Comparison of ENCODE assay signal across 9 mouse cellular contexts in the genomic region with DNA sequence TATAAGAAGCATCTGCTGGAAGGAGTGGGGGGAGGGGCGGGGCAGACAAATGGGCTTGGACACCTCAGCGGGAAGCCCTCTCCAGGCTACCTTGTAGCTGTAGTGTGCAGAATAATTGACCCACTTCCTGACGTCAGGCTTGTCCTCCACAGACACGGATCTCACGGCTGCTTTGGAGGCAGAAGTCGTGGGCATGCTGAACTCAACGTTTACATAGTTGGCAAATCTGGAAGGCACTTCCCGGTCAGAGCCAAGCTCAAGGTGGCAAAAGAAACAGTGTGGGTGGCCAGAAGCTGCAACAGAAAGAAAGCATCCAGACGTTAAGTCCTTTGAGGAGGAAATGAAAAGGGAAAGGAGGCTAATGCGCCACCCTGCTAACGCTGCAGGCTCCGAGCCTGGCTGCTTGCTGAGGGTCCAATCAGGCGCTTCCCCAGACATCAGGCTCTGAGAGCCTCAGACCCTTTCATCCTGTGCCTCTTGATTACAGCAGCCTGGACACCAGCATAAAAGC. TPM values are rescaled to one million over a fixed set of nuclear protein-coding genes. Genes with fewer than 3 reads are reported as not detected.
DNase-seq lines count a peak whose midpoint lies in the region; ATAC-seq lines count a peak whose summit lies in the region.
"Had no signal": no experiment of that assay in that cellular context is flagged by ENCODE, and none has a peak within 500 bp of the region (broad histone marks: within the 10 kb centered on the region; RNA-seq: fewer than 3 reads in every experiment).

No protein-coding gene starts in this region.

- 17% methylated on average over 13 of the region's 13 CpGs for WGBS in heart, embryonic 15.5 days
- WGBS in midbrain, embryonic 15.5 days = 5% methylated on average over 13 of the region's 13 CpGs

- H3K36me3 ChIP-seq in heart, embryonic 15.5 days = no peaks in the 10 kb centered on the region
- H3K36me3 ChIP-seq in midbrain, embryonic 15.5 days (replicated peaks) = no peaks in the 10 kb centered on the region

- peaks cover 19% of the 10 kb centered on the region for H3K4me1 ChIP-seq in heart, embryonic 15.5 days (replicated peaks)
- H3K4me1 ChIP-seq in midbrain, embryonic 15.5 days = peaks cover 15% of the 10 kb centered on the region

- peak overlapping the region; percentile 33 for H3K4me3 ChIP-seq in heart, embryonic 15.5 days
- H3K4me3 ChIP-seq in midbrain, embryonic 15.5 days = peak overlapping the region; percentile 25

- H3K4me2 ChIP-seq in heart, embryonic 15.5 days = peak overlapping the region; percentile 60
- H3K4me2 ChIP-seq in midbrain, embryonic 15.5 days = peak overlapping the region; percentile 52

- no peaks in the 10 kb centered on the region for H3K9me3 ChIP-seq in heart, embryonic 15.5 days (replicated peaks)
- no peaks in the 10 kb centered on the region for H3K9me3 ChIP-seq in midbrain, embryonic 15.5 days
- H3K9me3 ChIP-seq: G1E had no signal

- H3K27me3 ChIP-seq in heart, embryonic 15.5 days = 0 out of 2 replicates have a peak, but pooled peaks cover 2% of the 10 kb centered on the region
- H3K27me3 ChIP-seq in midbrain, embryonic 15.5 days (replicated peaks) = no peaks in the 10 kb centered on the region

- peak; percentile 19 to 30 for DNase-seq in layer of hippocampus, adult 8-10 months (ENCODE audit: low spot score in 2 of 2)
- no peak for DNase-seq in layer of hippocampus, adult 9-10 months (ENCODE audit: low spot score)
- DNase-seq in embryo, embryonic 10 days (ENCODE audit: low spot score) = peak; percentile 66
- peak; percentile 13 to 54 for DNase-seq in left cerebral cortex, adult 9 months (ENCODE audit: low spot score in 2 of 2)
- DNase-seq in urinary bladder, postnatal 36 days (ENCODE audit: low spot score in 2 of 2) = no peak

- peak overlapping the region; percentile 32; the same call in 1 of the 2 replicates for H3K9ac ChIP-seq in heart, embryonic 15.5 days
- H3K9ac ChIP-seq in midbrain, embryonic 15.5 days = peak overlapping the region; percentile 15; the same call in 1 of the 2 replicates

- no peak; the same call in 1 of the 2 replicates for ATAC-seq in heart, embryonic 15.5 days (replicated peaks; ENCODE audit: insufficient number of reproducible peaks, insufficient read depth, low FRiP score, low read depth)
- ATAC-seq in midbrain, embryonic 15.5 days (replicated peaks) = peak; percentile 75
- no peak for ATAC-seq in inflammation-experienced regulatory T-cells, adult 6 months

- H3K27ac ChIP-seq in heart, embryonic 15.5 days = no peak overlapping the region
- peak overlapping the region; percentile 35; the same call in 1 of the 2 replicates for H3K27ac ChIP-seq in midbrain, embryonic 15.5 days

RNA-seq across cellular contexts. Expression of gene Gtf2a1, which starts 51.4 kb away (rescaled TPM):
- 10 to 100 TPM; 51.2 to 64.0 (median 55.6) TPM for total RNA-seq in layer of hippocampus, adult 8-10 months (2022)
- 24.5 and 27.9 TPM in 2 replicates for polyA plus RNA-seq in heart, embryonic 15.5 days (2015; fragmentation: Nextera tagmentation; extraction: Ambion mirVana)
- 60.5 and 65.8 TPM in 2 replicates for polyA plus RNA-seq in midbrain, embryonic 15.5 days (2015; fragmentation: Nextera tagmentation; extraction: Ambion mirVana)
- polyA plus RNA-seq in inflammation-experienced regulatory T-cells, adult 6 months (2017; shearing (Covaris generic)) = 10 to 100 TPM; 69.7 to 92.8 (median 81.7) TPM

Comparison
In these comparisons a context has a peak if more than half of its experiments do, and no peak if none do; other contexts are left out.
1. DNase-seq: peak in layer of hippocampus, adult 8-10 months (2 of 2), embryo, embryonic 10 days (single experiment) and left cerebral cortex, adult 9 months (2 of 2); none in layer of hippocampus, adult 9-10 months (single experiment) and urinary bladder, postnatal 36 days (0 of 2).